Mouse (Mus musculus) adrenal gland, postnatal 4 days (tissue): Measurements from ENCODE around the gene Syn2. TPM values are rescaled to one million over a fixed set of nuclear protein-coding genes. Genes with fewer than 3 reads are reported as not detected.

ENCODE experiments used
- microRNA-seq: library from miRNA; unstranded; fragments of <30 nt; microRNA quantifications from one replicate; pipeline ENCODE4 v1.2.0, GENCODE M21; 2021
- total RNA-seq, 2 experiments: library from RNA; stranded (reverse); gene quantifications; 2 replicates each; pipeline ENCODE4 v1.2.3; 2021

Syn2 gene
- total RNA-seq, 2 experiments from 2014 or later = 30.8 to 43.9 TPM

Small RNA genes lying within 50 kb of the gene (microRNA-seq; reads per million reads assigned to microRNA genes)
- not detected for gene Gm24767

Other genes with a start within 250 kb of the Syn2 start
- gene Vgll4, start 164.9 kb upstream of the Syn2 start, total RNA-seq = 10 to 100 TPM; 57.6 to 59.9 TPM
- 10 to 100 TPM; 31.2 to 31.8 TPM for gene Tamm41, start 97.0 kb upstream of the Syn2 start, total RNA-seq
- not detected for gene Gm17482, start 92.4 kb downstream of the Syn2 start, total RNA-seq
- 1 to 10 TPM; 1.1 to 1.9 TPM for gene Timp4, start 117.3 kb downstream of the Syn2 start, total RNA-seq
- gene Pparg, start 226.0 kb downstream of the Syn2 start, total RNA-seq = 10 to 100 TPM; 24.8 to 30.2 TPM